Mouse (Mus musculus): ENCODE data around the gene Trf. TPM values are rescaled to one million over a fixed set of nuclear protein-coding genes. Genes with fewer than 3 reads are reported as not detected.

Gene Trf
- polyA plus RNA-seq, 1 experiment from 2014 or later = 455 TPM

- H3K27ac ChIP-seq (ENCODE audit: low read length) = no peak overlapping the region
- H3K4me2 ChIP-seq (ENCODE audit: low read depth, low read length) = peak overlapping the region; percentile 64
- ATAC-seq (ENCODE audit: insufficient read depth, low FRiP score) = peak; percentile 85
- H3K9ac ChIP-seq (ENCODE audit: low read length) = peak overlapping the region; percentile 39; the same call in 1 of the 2 replicates
- H3K36me3 ChIP-seq (ENCODE audit: control insufficient read depth, insufficient read depth, low read length) = no peaks in the 10 kb centered on the region
- H3K9me3 ChIP-seq (replicated peaks; ENCODE audit: control insufficient read depth, low read length) = no peaks in the 10 kb centered on the region
- WGBS = 8% methylated on average over 16 of the region's 16 CpGs
- H3K27me3 ChIP-seq (ENCODE audit: control insufficient read depth, insufficient read depth, low read length) = no peaks in the 10 kb centered on the region
- H3K4me1 ChIP-seq (ENCODE audit: control insufficient read depth, insufficient read depth, low read length) = no peaks in the 10 kb centered on the region
- H3K4me3 ChIP-seq (replicated peaks; ENCODE audit: low read length) = peak overlapping the region; percentile 31
Measured at GRCm38 (mm10) chr9:103207846-103208245, 22.4 kb downstream of the Trf start.

- Histone ChIP-seq H3K36me3 (ENCODE audit: control insufficient read depth, insufficient read depth, low read length) (no peaks in the 10 kb centered on the region), H3K4me1 (ENCODE audit: control insufficient read depth, insufficient read depth, low read length) (no peaks in the 10 kb centered on the region; the same call in 1 of the 2 replicates), H3K4me3 (replicated peaks; ENCODE audit: low read length) (no peak overlapping the region), H3K9me3 (replicated peaks; ENCODE audit: control insufficient read depth, low read length) (no peaks in the 10 kb centered on the region), H3K27ac (ENCODE audit: low read length) (no peak overlapping the region), H3K9ac (ENCODE audit: low read length) (no peak overlapping the region), H3K27me3 (ENCODE audit: control insufficient read depth, insufficient read depth, low read length) (no peaks in the 10 kb centered on the region), H3K4me2 (ENCODE audit: low read depth, low read length) (no peak overlapping the region)
- 88% methylated on average over 5 of the region's 5 CpGs for WGBS
- ATAC-seq (ENCODE audit: insufficient read depth, low FRiP score) = no peak
Measured at GRCm38 (mm10) chr9:103205786-103206185, 24.5 kb downstream of the Trf start.

- under 1% methylated on average over 45 of the region's 45 CpGs for WGBS
- H3K9me3 ChIP-seq (replicated peaks; ENCODE audit: control insufficient read depth, low read length) = no peaks in the 10 kb centered on the region
- H3K4me3 ChIP-seq (replicated peaks; ENCODE audit: low read length) = peak within 1 kb of the TSS; percentile 89
Measured at GRCm38 (mm10) chr9:103201561-103202260, 28.5 kb downstream of the Trf start, which contains the start of gene Srprb. Gene Srprb, minus strand, starts transcription at chr9:103202137.

DNA sequence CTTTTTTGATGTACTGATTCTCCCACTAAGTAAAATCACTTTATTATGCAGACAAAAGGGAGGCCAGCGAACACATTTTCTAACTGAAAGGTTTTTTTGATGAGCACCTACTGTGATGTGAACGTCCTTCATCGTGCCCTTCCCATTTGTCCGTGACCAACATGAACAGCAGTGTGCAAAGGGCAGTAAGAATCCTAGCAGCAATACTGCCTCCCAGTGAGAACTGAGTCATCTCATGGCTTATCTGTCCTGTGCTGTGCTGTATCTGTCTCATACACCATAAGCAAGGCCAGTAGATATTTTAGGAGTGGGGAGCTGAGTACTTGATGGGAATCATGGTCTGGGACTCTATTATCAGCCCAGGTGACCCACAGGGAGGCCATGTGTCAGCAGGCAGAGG lies 41.8 kb downstream of the Trf start:
- no peaks in the 10 kb centered on the region for H3K4me1 ChIP-seq (ENCODE audit: control insufficient read depth, insufficient read depth, low read length)
- no peak overlapping the region for H3K4me3 ChIP-seq (replicated peaks; ENCODE audit: low read length)
- H3K27ac ChIP-seq (ENCODE audit: low read length) = no peak overlapping the region
- no peak overlapping the region for H3K9ac ChIP-seq (ENCODE audit: low read length)
- no peaks in the 10 kb centered on the region for H3K27me3 ChIP-seq (ENCODE audit: control insufficient read depth, insufficient read depth, low read length)
- no peak for ATAC-seq (ENCODE audit: insufficient read depth, low FRiP score)
- H3K9me3 ChIP-seq (replicated peaks; ENCODE audit: control insufficient read depth, low read length) = no peaks in the 10 kb centered on the region
- no peak overlapping the region for H3K4me2 ChIP-seq (ENCODE audit: low read depth, low read length)
- peaks cover 19% of the 10 kb centered on the region for H3K36me3 ChIP-seq (ENCODE audit: control insufficient read depth, insufficient read depth, low read length)
- 92% methylated on average over 4 of the region's 4 CpGs for WGBS

More at GRCm38 (mm10) chr9:103201561-103202260, 28.5 kb downstream of the Trf start, which contains the start of gene Srprb:
- ATAC-seq (ENCODE audit: insufficient read depth, low FRiP score) = peak; percentile 98
- Histone ChIP-seq H3K4me1 (ENCODE audit: control insufficient read depth, insufficient read depth, low read length) (no peaks in the 10 kb centered on the region; the same call in 1 of the 2 replicates), H3K27me3 (ENCODE audit: control insufficient read depth, insufficient read depth, low read length) (no peaks in the 10 kb centered on the region), H3K4me2 (ENCODE audit: low read depth, low read length) (peak within 1 kb of the TSS; percentile 78), H3K27ac (ENCODE audit: low read length) (peak within 1 kb of the TSS; percentile 70), H3K9ac (ENCODE audit: low read length) (peak within 1 kb of the TSS; percentile 83), H3K36me3 (ENCODE audit: control insufficient read depth, insufficient read depth, low read length) (peaks cover 10% of the 10 kb centered on the region)

- Histone ChIP-seq H3K27ac (ENCODE audit: low read length) (no peak overlapping the region), H3K9me3 (replicated peaks; ENCODE audit: control insufficient read depth, low read length) (no peaks in the 10 kb centered on the region), H3K4me3 (replicated peaks; ENCODE audit: low read length) (no peak overlapping the region), H3K27me3 (ENCODE audit: control insufficient read depth, insufficient read depth, low read length) (no peaks in the 10 kb centered on the region), H3K9ac (ENCODE audit: low read length) (no peak overlapping the region), H3K4me2 (ENCODE audit: low read depth, low read length) (no peak overlapping the region), H3K4me1 (ENCODE audit: control insufficient read depth, insufficient read depth, low read length) (no peaks in the 10 kb centered on the region), H3K36me3 (ENCODE audit: control insufficient read depth, insufficient read depth, low read length) (peaks cover 10% of the 10 kb centered on the region)
- WGBS = 57% methylated on average over 9 of the region's 9 CpGs
- no peak for ATAC-seq (ENCODE audit: insufficient read depth, low FRiP score)
Measured at GRCm38 (mm10) chr9:103186747-103187146, 43.5 kb downstream of the Trf start.

DNA sequence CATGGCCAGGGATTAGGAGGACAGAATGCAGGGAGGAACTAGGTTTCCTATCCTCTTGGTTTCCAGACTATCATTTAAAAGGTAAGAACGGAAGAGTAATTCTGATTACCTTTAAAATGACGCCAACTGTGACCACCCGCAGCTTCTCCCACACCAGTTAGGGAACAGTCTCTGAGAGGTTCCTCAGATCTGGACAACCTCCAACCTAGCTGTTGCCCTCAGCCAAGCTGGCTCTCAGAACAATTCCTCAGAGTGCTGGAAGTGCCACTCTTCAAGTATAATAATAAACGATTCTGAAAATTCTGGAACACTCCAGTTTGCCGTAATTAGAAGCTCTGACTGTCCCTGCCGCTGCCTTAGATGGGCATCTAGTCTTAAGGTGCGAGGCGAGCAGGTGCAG lies 44.3 kb downstream of the Trf start:
- Histone ChIP-seq H3K4me2 (ENCODE audit: low read depth, low read length) (no peak overlapping the region), H3K9me3 (replicated peaks; ENCODE audit: control insufficient read depth, low read length) (no peaks in the 10 kb centered on the region), H3K4me1 (ENCODE audit: control insufficient read depth, insufficient read depth, low read length) (no peaks in the 10 kb centered on the region), H3K4me3 (replicated peaks; ENCODE audit: low read length) (no peak overlapping the region), H3K27ac (ENCODE audit: low read length) (no peak overlapping the region), H3K27me3 (ENCODE audit: control insufficient read depth, insufficient read depth, low read length) (no peaks in the 10 kb centered on the region), H3K36me3 (ENCODE audit: control insufficient read depth, insufficient read depth, low read length) (peaks cover 10% of the 10 kb centered on the region), H3K9ac (ENCODE audit: low read length) (no peak overlapping the region)
- WGBS = 90% methylated on average over 8 of the region's 8 CpGs
- no peak for ATAC-seq (ENCODE audit: insufficient read depth, low FRiP score)

DNA sequence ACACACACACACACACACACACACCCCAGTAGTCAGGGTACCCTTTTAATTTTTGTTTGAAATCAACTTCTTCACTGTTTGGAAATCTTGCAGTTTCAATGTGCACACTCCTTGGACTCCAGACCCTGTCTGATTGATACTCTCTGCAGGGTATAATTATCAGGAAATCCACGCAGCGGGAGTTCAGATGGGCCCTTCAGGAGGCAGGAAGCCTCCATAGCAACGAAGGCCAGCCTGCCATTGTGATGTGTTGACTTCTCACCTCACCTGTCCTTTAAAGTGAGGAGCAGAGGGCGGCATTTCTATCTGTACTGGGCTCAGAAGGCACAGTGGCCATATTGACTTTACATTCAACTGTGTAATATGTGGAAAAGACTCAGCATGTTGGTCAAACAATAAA lies 45.4 kb downstream of the Trf start:
- Histone ChIP-seq H3K4me3 (replicated peaks; ENCODE audit: low read length) (no peak overlapping the region), H3K27me3 (ENCODE audit: control insufficient read depth, insufficient read depth, low read length) (no peaks in the 10 kb centered on the region), H3K4me2 (ENCODE audit: low read depth, low read length) (no peak overlapping the region), H3K9ac (ENCODE audit: low read length) (no peak overlapping the region), H3K4me1 (ENCODE audit: control insufficient read depth, insufficient read depth, low read length) (peaks cover 10% of the 10 kb centered on the region), H3K9me3 (replicated peaks; ENCODE audit: control insufficient read depth, low read length) (no peaks in the 10 kb centered on the region), H3K27ac (ENCODE audit: low read length) (no peak overlapping the region), H3K36me3 (ENCODE audit: control insufficient read depth, insufficient read depth, low read length) (0 out of 2 replicates have a peak, but pooled peaks cover 2% of the 10 kb centered on the region)
- 50% methylated on average over 4 of the region's 4 CpGs for WGBS
- ATAC-seq (ENCODE audit: insufficient read depth, low FRiP score) = no peak

GRCm38 (mm10) chr9:103181886-103182285 lies 48.4 kb downstream of the Trf start:
- Histone ChIP-seq H3K9ac (ENCODE audit: low read length) (no peak overlapping the region), H3K4me1 (ENCODE audit: control insufficient read depth, insufficient read depth, low read length) (peaks cover 10% of the 10 kb centered on the region), H3K27ac (ENCODE audit: low read length) (no peak overlapping the region), H3K4me3 (replicated peaks; ENCODE audit: low read length) (no peak overlapping the region), H3K27me3 (ENCODE audit: control insufficient read depth, insufficient read depth, low read length) (no peaks in the 10 kb centered on the region), H3K4me2 (ENCODE audit: low read depth, low read length) (no peak overlapping the region), H3K36me3 (ENCODE audit: control insufficient read depth, insufficient read depth, low read length) (no peaks in the 10 kb centered on the region), H3K9me3 (replicated peaks; ENCODE audit: control insufficient read depth, low read length) (no peaks in the 10 kb centered on the region)
- ATAC-seq (ENCODE audit: insufficient read depth, low FRiP score) = no peak
- 83% methylated on average over 8 of the region's 8 CpGs for WGBS

DNA sequence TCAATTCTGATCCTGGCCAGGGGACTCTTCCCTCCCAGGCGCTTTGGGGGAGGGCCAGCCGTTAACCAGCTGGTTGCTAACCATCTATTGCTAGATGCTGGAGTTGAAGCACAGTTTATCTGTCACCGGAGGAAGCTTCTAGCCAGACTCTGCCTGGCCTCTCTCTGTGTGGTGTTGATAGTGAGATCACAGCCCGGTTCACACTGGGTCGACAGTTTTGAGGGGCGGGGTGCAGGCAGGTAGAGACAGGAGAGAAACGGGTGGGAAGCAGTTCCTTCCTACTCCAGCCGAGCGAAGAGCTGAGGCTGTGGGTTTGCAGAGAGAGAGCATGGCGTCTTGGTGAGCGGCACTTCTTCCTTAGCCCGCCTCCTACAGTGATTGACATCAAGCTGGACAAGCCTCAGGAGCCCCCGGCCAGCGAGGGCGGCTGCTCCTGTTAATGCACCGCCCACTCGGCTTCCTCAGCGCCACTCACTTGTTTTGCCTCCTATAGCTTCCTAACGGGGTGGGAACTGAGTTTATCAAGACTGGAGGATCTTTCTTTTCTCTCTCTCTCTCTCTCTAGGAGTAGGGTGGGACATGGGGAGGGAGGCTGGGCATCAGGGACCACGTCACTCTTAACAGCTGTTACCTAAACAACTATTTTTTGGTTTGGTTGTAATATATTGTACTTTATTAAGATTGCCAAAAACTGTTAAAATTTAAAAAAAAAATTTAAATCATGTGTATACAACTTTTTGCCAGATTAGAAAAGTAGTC lies 49.3 kb downstream of the Trf start:
- no peaks in the 10 kb centered on the region for H3K9me3 ChIP-seq (replicated peaks; ENCODE audit: control insufficient read depth, low read length)
- H3K9ac ChIP-seq (ENCODE audit: low read length) = peak overlapping the region; percentile 73
- ATAC-seq (ENCODE audit: insufficient read depth, low FRiP score) = peak; percentile 91; the same call in 1 of the 2 replicates
- peak overlapping the region; percentile 69 for H3K27ac ChIP-seq (ENCODE audit: low read length)
- H3K4me2 ChIP-seq (ENCODE audit: low read depth, low read length) = peak overlapping the region; percentile 71
- H3K36me3 ChIP-seq (ENCODE audit: control insufficient read depth, insufficient read depth, low read length) = no peaks in the 10 kb centered on the region
- no peaks in the 10 kb centered on the region for H3K27me3 ChIP-seq (ENCODE audit: control insufficient read depth, insufficient read depth, low read length)
- peaks cover 10% of the 10 kb centered on the region for H3K4me1 ChIP-seq (ENCODE audit: control insufficient read depth, insufficient read depth, low read length)
- H3K4me3 ChIP-seq (replicated peaks; ENCODE audit: low read length) = peak overlapping the region; percentile 51
- WGBS = 2% methylated on average over 20 of the region's 20 CpGs

Measured in stomach, embryonic 16.5 days (tissue).